Mouse (Mus musculus) stomach, postnatal 0 days (tissue): ENCODE results near the gene Nmur1.

Experiments
- CTCF ChIP-seq: IDR thresholded peaks from 2 replicates; pipeline ENCODE4 v1.5.1; 2016; ENCODE audit warnings: antibody characterized with exemption, low read depth, mild to moderate bottlenecking, moderate library complexity
- EP300 ChIP-seq: optimal IDR thresholded peaks from 2 replicates; pipeline ENCODE3; 2016; ENCODE audit warnings: antibody characterized with exemption

DNA sequence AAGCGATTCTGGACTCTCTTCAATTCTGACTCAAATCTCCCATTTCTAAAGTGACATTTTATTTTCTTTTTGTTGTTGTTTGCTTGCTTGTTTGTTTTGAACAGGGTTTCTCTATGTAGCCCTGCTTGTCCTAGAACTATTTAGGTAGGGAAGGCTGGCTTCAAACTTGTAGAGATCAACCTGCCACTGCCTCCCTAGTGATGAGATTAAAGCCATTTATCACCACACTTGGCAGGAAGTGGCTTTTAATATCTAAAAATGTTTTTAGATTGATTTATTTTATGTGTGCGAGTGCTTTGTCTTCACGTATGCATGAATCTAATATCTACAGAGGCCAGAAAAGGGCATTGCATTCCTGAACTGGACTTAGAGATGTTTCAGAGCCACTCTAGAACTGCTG lies 32.8 kb downstream of the Nmur1 start:
- TF ChIP-seq EP300 (no peak), CTCF (no peak)
